In genomic region chr3:84927168-84927794, GRCm38 (mm10) we compare ENCODE assay signal across 25 mouse cellular contexts.
A peak's percentile ranks its signal among the peaks of the same experiment; 100 is the strongest.
DNase-seq lines count a peak whose midpoint lies in the region; ATAC-seq lines count a peak whose summit lies in the region.
"Had no signal": no experiment of that assay in that cellular context is flagged by ENCODE, and none has a peak within 500 bp of the region (broad histone marks: within the 10 kb centered on the region; RNA-seq: fewer than 3 reads in every experiment).

No protein-coding gene starts in this region.

- intact Hi-C loops in heart, postnatal 14 days (cut with DNase I) = loop anchor here (5.0 to 10.0 kb wide), 2 partner anchors 410 to 448 kb away; no protein-coding TSS in a partner anchor

- H3K4me3 ChIP-seq in heart, embryonic 14.5 days (ENCODE audit: control insufficient read depth in 1 of 2, insufficient read depth in 1 of 2, low read depth in 1 of 2, low read length in 2 of 2) = no peak overlapping the region
- H3K4me3 ChIP-seq in lung, embryonic 16.5 days (ENCODE audit: low read length) = no peak overlapping the region
- H3K4me3 ChIP-seq in hindbrain, embryonic 12.5 days = no peak overlapping the region
- H3K4me3 ChIP-seq: embryonic facial prominence, embryonic 10.5 days; forebrain, embryonic 12.5 days; heart, embryonic 10.5 days; hindbrain, embryonic 13.5 days; kidney, embryonic 15.5 days; limb, embryonic 12.5 days; midbrain, embryonic 15.5 days; neural tube, embryonic 13.5 days had no signal

- H3K4me1 ChIP-seq in heart, embryonic 14.5 days (ENCODE audit: control insufficient read depth in 2 of 2, insufficient read depth in 2 of 2, low read length in 2 of 2) = peaks cover 2 to 11% of the 10 kb centered on the region in 2 experiments; a peak in 2 of 4 replicates
- H3K4me1 ChIP-seq in lung, embryonic 16.5 days (replicated peaks; ENCODE audit: control insufficient read depth, insufficient read depth, low read length) = peaks cover 6% of the 10 kb centered on the region
- no peaks in the 10 kb centered on the region for H3K4me1 ChIP-seq in hindbrain, embryonic 12.5 days
- H3K4me1 ChIP-seq: embryonic facial prominence, embryonic 10.5 days; forebrain, embryonic 12.5 days; hindbrain, embryonic 13.5 days; kidney, embryonic 15.5 days; limb, embryonic 12.5 days; midbrain, embryonic 15.5 days had no signal

- DNase-seq in heart, postnatal 14 days = no peak
- no peak for DNase-seq in lung, postnatal 25 days (ENCODE audit: low spot score)
- peak; percentile 11 for DNase-seq in NIH3T3 (ENCODE audit: low read depth)
- DNase-seq in cerebellum, adult 9-11 months = no peak
- DNase-seq: cerebellum, adult 8-10 months; kidney, adult 11 months; kidney, postnatal 4 days; liver, postnatal 0 days; right cerebral cortex, adult 18-20 months; right cerebral cortex, postnatal 4 days; thymus, postnatal 25 days had no signal

- no peaks in the 10 kb centered on the region for H3K36me3 ChIP-seq in heart, embryonic 14.5 days (ENCODE audit: control insufficient read depth, insufficient read depth, low read length)
- H3K36me3 ChIP-seq in lung, embryonic 16.5 days (ENCODE audit: control insufficient read depth, insufficient read depth, low read length) = no peaks in the 10 kb centered on the region
- H3K36me3 ChIP-seq in hindbrain, embryonic 12.5 days = no peaks in the 10 kb centered on the region
- H3K36me3 ChIP-seq: embryonic facial prominence, embryonic 10.5 days; forebrain, embryonic 12.5 days; heart, embryonic 10.5 days; hindbrain, embryonic 13.5 days; kidney, embryonic 15.5 days; limb, embryonic 12.5 days; midbrain, embryonic 15.5 days; neural tube, embryonic 13.5 days had no signal

- WGBS in heart, embryonic 14.5 days = 64% methylated on average over 8 of the region's 8 CpGs
- 39% methylated on average over 8 of the region's 8 CpGs for WGBS in lung, embryonic 16.5 days
- 89% methylated on average over 8 of the region's 8 CpGs for WGBS in hindbrain, embryonic 12.5 days

- H3K9me3 ChIP-seq in heart, embryonic 14.5 days (ENCODE audit: control insufficient read depth, low read length) = no peaks in the 10 kb centered on the region
- H3K9me3 ChIP-seq in lung, embryonic 16.5 days (ENCODE audit: control insufficient read depth, low read length) = no peaks in the 10 kb centered on the region
- H3K9me3 ChIP-seq in hindbrain, embryonic 12.5 days (replicated peaks) = no peaks in the 10 kb centered on the region
- H3K9me3 ChIP-seq: embryonic facial prominence, embryonic 10.5 days; forebrain, embryonic 12.5 days; heart, embryonic 10.5 days; hindbrain, embryonic 13.5 days; kidney, embryonic 15.5 days; limb, embryonic 12.5 days; midbrain, embryonic 15.5 days; neural tube, embryonic 13.5 days had no signal

- no peak for ATAC-seq in heart, embryonic 14.5 days (ENCODE audit: insufficient number of reproducible peaks, insufficient read depth, low FRiP score, low read depth)
- peak; percentile 69 for ATAC-seq in lung, embryonic 16.5 days (ENCODE audit: low read depth)
- no peak for ATAC-seq in hindbrain, embryonic 12.5 days (ENCODE audit: low FRiP score)
- ATAC-seq: liver, postnatal 0 days; midbrain, embryonic 15.5 days; Patski had no signal

- peak overlapping the region; percentile 50 for H3K4me2 ChIP-seq in heart, embryonic 14.5 days (ENCODE audit: low read length)
- no peak overlapping the region for H3K4me2 ChIP-seq in lung, embryonic 16.5 days (ENCODE audit: low read depth, low read length)
- H3K4me2 ChIP-seq in hindbrain, embryonic 12.5 days (replicated peaks) = no peak overlapping the region
- H3K4me2 ChIP-seq: forebrain, embryonic 12.5 days; hindbrain, embryonic 13.5 days; kidney, embryonic 15.5 days; limb, embryonic 12.5 days; liver, embryonic 11.5 days; midbrain, embryonic 15.5 days; neural tube, embryonic 13.5 days had no signal

- no peaks in the 10 kb centered on the region for H3K27me3 ChIP-seq in heart, embryonic 14.5 days (ENCODE audit: control insufficient read depth, insufficient read depth, low read length)
- no peaks in the 10 kb centered on the region for H3K27me3 ChIP-seq in lung, embryonic 16.5 days (ENCODE audit: control insufficient read depth, insufficient read depth, low read depth, low read length)
- no peaks in the 10 kb centered on the region for H3K27me3 ChIP-seq in hindbrain, embryonic 12.5 days
- H3K27me3 ChIP-seq: forebrain, embryonic 12.5 days; hindbrain, embryonic 13.5 days; kidney, embryonic 15.5 days; limb, embryonic 12.5 days; midbrain, embryonic 15.5 days; neural tube, embryonic 13.5 days; Patski had no signal

- no peak overlapping the region for H3K27ac ChIP-seq in heart, embryonic 14.5 days (replicated peaks in 1 of 2; ENCODE audit: control insufficient read depth in 1 of 2, insufficient read depth in 1 of 2, low read depth in 2 of 2, low read length in 2 of 2)
- peak overlapping the region; percentile 39; the same call in 1 of the 2 replicates for H3K27ac ChIP-seq in lung, embryonic 16.5 days (ENCODE audit: low read length)
- no peak overlapping the region for H3K27ac ChIP-seq in hindbrain, embryonic 12.5 days
- H3K27ac ChIP-seq: embryonic facial prominence, embryonic 10.5 days; forebrain, embryonic 12.5 days; heart, embryonic 10.5 days; hindbrain, embryonic 13.5 days; kidney, embryonic 15.5 days; limb, embryonic 12.5 days; macrophage; midbrain, embryonic 15.5 days; neural tube, embryonic 13.5 days had no signal

- H3K9ac ChIP-seq in heart, embryonic 14.5 days (ENCODE audit: low read length) = no peak overlapping the region
- H3K9ac ChIP-seq in lung, embryonic 16.5 days (ENCODE audit: low read length) = no peak overlapping the region
- H3K9ac ChIP-seq in hindbrain, embryonic 12.5 days = no peak overlapping the region
- H3K9ac ChIP-seq: forebrain, embryonic 12.5 days; hindbrain, embryonic 13.5 days; kidney, embryonic 15.5 days; limb, embryonic 12.5 days; liver, postnatal 0 days; midbrain, embryonic 15.5 days; neural tube, embryonic 13.5 days had no signal
